Mouse (Mus musculus): Measurements from ENCODE around the gene Vsig10l. TPM values are rescaled to one million over a fixed set of nuclear protein-coding genes. Genes with fewer than 3 reads are reported as not detected.
A peak's percentile ranks its signal among the peaks of the same experiment; 100 is the strongest.

Vsig10l gene
- polyA plus RNA-seq, 1 experiment from 2014 or later = 3.6 TPM

- no peak overlapping the region for H3K4me2 ChIP-seq (replicated peaks; ENCODE audit: low read depth, low read length)
- no peaks in the 10 kb centered on the region for H3K9me3 ChIP-seq (ENCODE audit: control insufficient read depth, low read length)
- H3K4me1 ChIP-seq (ENCODE audit: control insufficient read depth, insufficient read depth, low read length) = peaks cover 8% of the 10 kb centered on the region; the same call in 1 of the 2 replicates
- peaks cover 13% of the 10 kb centered on the region for H3K36me3 ChIP-seq (ENCODE audit: control insufficient read depth, insufficient read depth, low read length)
- no peaks in the 10 kb centered on the region for H3K27me3 ChIP-seq (ENCODE audit: control insufficient read depth, insufficient read depth, low read length)
- no peak overlapping the region for H3K27ac ChIP-seq (ENCODE audit: low read depth, low read length)
- no peak overlapping the region for H3K9ac ChIP-seq (ENCODE audit: low read depth, low read length)
- ATAC-seq (ENCODE audit: low FRiP score, low TSS enrichment) = no peak
- no peak overlapping the region for H3K4me3 ChIP-seq (ENCODE audit: low read length)
- WGBS = 82% methylated on average over 2 of the region's 3 CpGs
These were observed 14.7 kb upstream of the Vsig10l start for GRCm38 (mm10) chr7:43448246-43448645.

DNA sequence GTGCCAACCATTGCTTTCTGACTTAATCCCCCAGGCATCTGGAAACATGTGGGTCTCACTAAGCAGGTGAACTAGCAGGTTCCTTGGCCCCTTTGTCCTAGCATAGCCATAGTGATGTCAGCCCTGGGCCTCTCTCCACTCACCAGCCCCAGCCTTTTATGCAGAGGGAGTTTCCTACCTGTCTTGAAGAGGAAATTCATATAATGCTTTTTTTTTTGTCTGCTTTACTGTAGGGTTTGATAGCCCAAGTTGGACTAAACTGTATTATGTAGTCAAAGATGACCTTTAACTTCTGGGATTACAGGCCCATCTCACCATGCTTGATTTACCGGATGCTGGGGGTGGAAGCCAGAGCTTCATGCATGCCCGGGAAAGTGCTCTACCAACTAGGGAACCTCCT is 13.1 kb upstream of the Vsig10l start:
- Histone ChIP-seq H3K27me3 (ENCODE audit: control insufficient read depth, insufficient read depth, low read length) (no peaks in the 10 kb centered on the region), H3K9ac (ENCODE audit: low read depth, low read length) (no peak overlapping the region), H3K4me1 (ENCODE audit: control insufficient read depth, insufficient read depth, low read length) (peaks cover 4% of the 10 kb centered on the region; the same call in 1 of the 2 replicates), H3K4me2 (replicated peaks; ENCODE audit: low read depth, low read length) (no peak overlapping the region), H3K4me3 (ENCODE audit: low read length) (no peak overlapping the region), H3K27ac (ENCODE audit: low read depth, low read length) (no peak overlapping the region), H3K36me3 (ENCODE audit: control insufficient read depth, insufficient read depth, low read length) (peaks cover 27% of the 10 kb centered on the region), H3K9me3 (ENCODE audit: control insufficient read depth, low read length) (no peaks in the 10 kb centered on the region)
- ATAC-seq (ENCODE audit: low FRiP score, low TSS enrichment) = no peak
- WGBS = 96% methylated on average over 2 of the region's 2 CpGs

DNA sequence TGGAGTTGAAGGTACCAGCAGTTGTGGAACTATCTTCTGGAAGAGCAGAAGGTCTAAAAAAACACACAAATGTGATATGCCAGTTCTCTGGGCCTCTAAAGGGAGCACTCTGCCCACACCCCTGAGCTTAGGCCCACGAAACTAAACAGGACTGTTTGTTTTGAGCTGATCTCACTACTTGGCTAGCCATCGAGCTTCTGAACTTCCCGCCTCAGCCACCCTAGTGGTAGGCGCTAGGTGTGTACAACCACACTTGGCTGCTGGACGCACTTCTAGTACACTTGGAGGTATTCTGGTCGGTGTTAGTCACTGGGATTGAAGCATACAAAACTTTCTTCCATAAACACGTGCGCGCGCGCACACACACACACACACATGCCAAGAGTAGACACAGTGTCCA is 11.2 kb upstream of the Vsig10l start:
- H3K4me2 ChIP-seq (replicated peaks; ENCODE audit: low read depth, low read length) = no peak overlapping the region
- H3K27ac ChIP-seq (ENCODE audit: low read depth, low read length) = no peak overlapping the region
- H3K27me3 ChIP-seq (ENCODE audit: control insufficient read depth, insufficient read depth, low read length) = no peaks in the 10 kb centered on the region
- no peak overlapping the region for H3K4me3 ChIP-seq (ENCODE audit: low read length)
- no peak overlapping the region for H3K9ac ChIP-seq (ENCODE audit: low read depth, low read length)
- no peaks in the 10 kb centered on the region for H3K4me1 ChIP-seq (ENCODE audit: control insufficient read depth, insufficient read depth, low read length)
- WGBS = 95% methylated on average over 11 of the region's 11 CpGs
- peaks cover 40% of the 10 kb centered on the region for H3K36me3 ChIP-seq (ENCODE audit: control insufficient read depth, insufficient read depth, low read length)
- no peak for ATAC-seq (ENCODE audit: low FRiP score, low TSS enrichment)
- H3K9me3 ChIP-seq (ENCODE audit: control insufficient read depth, low read length) = no peaks in the 10 kb centered on the region

GRCm38 (mm10) chr7:43452609-43453008 is 10.3 kb upstream of the Vsig10l start:
- Histone ChIP-seq H3K4me2 (replicated peaks; ENCODE audit: low read depth, low read length) (no peak overlapping the region), H3K27me3 (ENCODE audit: control insufficient read depth, insufficient read depth, low read length) (no peaks in the 10 kb centered on the region), H3K4me3 (ENCODE audit: low read length) (no peak overlapping the region), H3K36me3 (ENCODE audit: control insufficient read depth, insufficient read depth, low read length) (peaks cover 48% of the 10 kb centered on the region), H3K4me1 (ENCODE audit: control insufficient read depth, insufficient read depth, low read length) (no peaks in the 10 kb centered on the region), H3K27ac (ENCODE audit: low read depth, low read length) (no peak overlapping the region), H3K9ac (ENCODE audit: low read depth, low read length) (no peak overlapping the region), H3K9me3 (ENCODE audit: control insufficient read depth, low read length) (no peaks in the 10 kb centered on the region)
- WGBS = 48% methylated on average over 4 of the region's 4 CpGs
- no peak for ATAC-seq (ENCODE audit: low FRiP score, low TSS enrichment)

- ATAC-seq (ENCODE audit: low FRiP score, low TSS enrichment) = no peak
- Histone ChIP-seq H3K27ac (ENCODE audit: low read depth, low read length) (no peak overlapping the region), H3K27me3 (ENCODE audit: control insufficient read depth, insufficient read depth, low read length) (no peaks in the 10 kb centered on the region), H3K4me2 (replicated peaks; ENCODE audit: low read depth, low read length) (no peak overlapping the region), H3K4me3 (ENCODE audit: low read length) (no peak overlapping the region), H3K36me3 (ENCODE audit: control insufficient read depth, insufficient read depth, low read length) (peaks cover 51% of the 10 kb centered on the region), H3K9ac (ENCODE audit: low read depth, low read length) (no peak overlapping the region), H3K9me3 (ENCODE audit: control insufficient read depth, low read length) (no peaks in the 10 kb centered on the region), H3K4me1 (ENCODE audit: control insufficient read depth, insufficient read depth, low read length) (no peaks in the 10 kb centered on the region)
- 79% methylated on average over 14 of the region's 14 CpGs for WGBS
These were observed 9.2 kb upstream of the Vsig10l start for GRCm38 (mm10) chr7:43453599-43454355.

DNA sequence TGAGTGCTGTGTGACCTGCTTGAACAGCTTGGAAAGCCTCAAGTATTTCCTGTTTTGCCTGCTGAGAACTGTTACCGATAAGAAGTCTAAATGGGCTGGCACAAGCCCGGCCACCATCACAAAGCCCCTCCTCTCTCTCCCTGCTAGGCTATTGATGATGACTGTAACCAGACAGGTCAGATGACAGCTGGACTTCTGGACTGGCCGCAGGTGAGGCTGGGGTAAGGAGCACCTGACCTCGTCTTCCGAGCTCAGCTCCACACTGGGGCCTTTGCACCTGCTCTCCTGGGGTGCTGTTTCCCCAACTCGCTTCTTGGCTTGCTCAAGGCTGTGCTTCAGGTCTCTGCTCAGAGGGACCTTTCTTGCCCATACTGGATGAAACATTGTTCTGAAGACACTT is 8.6 kb upstream of the Vsig10l start:
- no peak overlapping the region for H3K4me2 ChIP-seq (replicated peaks; ENCODE audit: low read depth, low read length)
- no peak for ATAC-seq (ENCODE audit: low FRiP score, low TSS enrichment)
- no peaks in the 10 kb centered on the region for H3K27me3 ChIP-seq (ENCODE audit: control insufficient read depth, insufficient read depth, low read length)
- H3K36me3 ChIP-seq (ENCODE audit: control insufficient read depth, insufficient read depth, low read length) = peaks cover 51% of the 10 kb centered on the region
- WGBS = 91% methylated on average over 6 of the region's 6 CpGs
- H3K4me3 ChIP-seq (ENCODE audit: low read length) = no peak overlapping the region
- no peak overlapping the region for H3K27ac ChIP-seq (ENCODE audit: low read depth, low read length)
- H3K4me1 ChIP-seq (ENCODE audit: control insufficient read depth, insufficient read depth, low read length) = no peaks in the 10 kb centered on the region
- H3K9ac ChIP-seq (ENCODE audit: low read depth, low read length) = no peak overlapping the region
- H3K9me3 ChIP-seq (ENCODE audit: control insufficient read depth, low read length) = no peaks in the 10 kb centered on the region

- Histone ChIP-seq H3K9ac (ENCODE audit: low read depth, low read length) (no peak overlapping the region), H3K4me1 (ENCODE audit: control insufficient read depth, insufficient read depth, low read length) (no peaks in the 10 kb centered on the region), H3K27ac (ENCODE audit: low read depth, low read length) (no peak overlapping the region), H3K36me3 (ENCODE audit: control insufficient read depth, insufficient read depth, low read length) (no peaks in the 10 kb centered on the region), H3K4me3 (ENCODE audit: low read length) (no peak overlapping the region), H3K4me2 (replicated peaks; ENCODE audit: low read depth, low read length) (no peak overlapping the region), H3K27me3 (ENCODE audit: control insufficient read depth, insufficient read depth, low read length) (no peaks in the 10 kb centered on the region), H3K9me3 (ENCODE audit: control insufficient read depth, low read length) (no peaks in the 10 kb centered on the region)
- WGBS = 83% methylated on average over 7 of the region's 7 CpGs
- no peak for ATAC-seq (ENCODE audit: low FRiP score, low TSS enrichment)
These were observed 1.0 kb downstream of the Vsig10l start for GRCm38 (mm10) chr7:43463976-43464375.

- Histone ChIP-seq H3K4me1 (ENCODE audit: control insufficient read depth, insufficient read depth, low read length) (no peaks in the 10 kb centered on the region), H3K9ac (ENCODE audit: low read depth, low read length) (peak overlapping the region; percentile 34), H3K9me3 (ENCODE audit: control insufficient read depth, low read length) (no peaks in the 10 kb centered on the region), H3K27me3 (ENCODE audit: control insufficient read depth, insufficient read depth, low read length) (no peaks in the 10 kb centered on the region), H3K4me2 (replicated peaks; ENCODE audit: low read depth, low read length) (peak overlapping the region; percentile 86), H3K27ac (ENCODE audit: low read depth, low read length) (no peak overlapping the region), H3K4me3 (ENCODE audit: low read length) (peak overlapping the region; percentile 45), H3K36me3 (ENCODE audit: control insufficient read depth, insufficient read depth, low read length) (no peaks in the 10 kb centered on the region)
- peak; percentile 5; the same call in 1 of the 2 replicates for ATAC-seq (ENCODE audit: low FRiP score, low TSS enrichment)
- WGBS = 9% methylated on average over 35 of the region's 35 CpGs
These were observed 2.0 kb downstream of the Vsig10l start for GRCm38 (mm10) chr7:43464864-43465343.

- H3K4me3 ChIP-seq (ENCODE audit: low read length) = peak overlapping the region; percentile 45
- peak overlapping the region; percentile 40; the same call in 1 of the 2 replicates for H3K9ac ChIP-seq (ENCODE audit: low read depth, low read length)
- under 1% methylated on average over 33 of the region's 33 CpGs for WGBS
- peak overlapping the region; percentile 86 for H3K4me2 ChIP-seq (replicated peaks; ENCODE audit: low read depth, low read length)
- H3K9me3 ChIP-seq (ENCODE audit: control insufficient read depth, low read length) = no peaks in the 10 kb centered on the region
- no peaks in the 10 kb centered on the region for H3K27me3 ChIP-seq (ENCODE audit: control insufficient read depth, insufficient read depth, low read length)
- peak; percentile 90 for ATAC-seq (ENCODE audit: low FRiP score, low TSS enrichment)
- no peak overlapping the region for H3K27ac ChIP-seq (ENCODE audit: low read depth, low read length)
- no peaks in the 10 kb centered on the region for H3K36me3 ChIP-seq (ENCODE audit: control insufficient read depth, insufficient read depth, low read length)
- H3K4me1 ChIP-seq (ENCODE audit: control insufficient read depth, insufficient read depth, low read length) = no peaks in the 10 kb centered on the region
These were observed 2.6 kb downstream of the Vsig10l start for GRCm38 (mm10) chr7:43465344-43466098.
